Mouse (Mus musculus) liver, embryonic 11.5 days (tissue): ENCODE measurements at regions not wholly inside any gene's neighbourhood (a gene's known extent, or its start where the extent isn't known, plus 50 kb on each side); places are given as distances from the start of the nearest gene placed in this dataset.

Source experiments
- ATAC-seq: fragments of 200-750 bp; cut with Nextera tagmentation; replicated peaks from 2 replicates; pipeline ENCODE4 v1.8.0; 2017; ENCODE audit warnings: moderate number of reproducible peaks, mild to moderate bottlenecking, moderate TSS enrichment, moderate library complexity; ENCODE audit not compliant: low FRiP score
- DNase-seq: peaks from one replicate; pipeline ENCODE4 v3.0.0-alpha.2; 2017; ENCODE audit warnings: low spot score
- H3K27ac ChIP-seq: fragments of 300-500 bp; sonication (generic); 2 replicates; pipeline ENCODE4 v1.5.1; 2014; ENCODE audit warnings: mild to moderate bottlenecking, low read depth, low read length, control low read depth
- H3K27me3 ChIP-seq: fragments of 300-500 bp; sonication (generic); replicated peaks from 2 replicates; pipeline ENCODE4 v1.6.1; 2014; ENCODE audit warnings: low read length, mixed read lengths; ENCODE audit not compliant: control insufficient read depth, insufficient read depth
- H3K36me3 ChIP-seq: fragments of 300-500 bp; sonication (generic); 2 replicates; pipeline ENCODE4 v1.6.1; 2014; ENCODE audit warnings: mild to moderate bottlenecking, low read length, moderate library complexity, mixed read lengths; ENCODE audit not compliant: control insufficient read depth, insufficient read depth
- H3K4me1 ChIP-seq: fragments of 300-500 bp; sonication (generic); replicated peaks from 2 replicates; pipeline ENCODE4 v1.6.1; 2014; ENCODE audit warnings: low read length, mixed read lengths; ENCODE audit not compliant: control insufficient read depth, insufficient read depth
- H3K4me2 ChIP-seq: fragments of 300-500 bp; sonication (generic); 2 replicates; pipeline ENCODE4 v1.6.1; 2014; ENCODE audit warnings: mild to moderate bottlenecking, control low read depth, moderate library complexity
- H3K4me3 ChIP-seq: fragments of 300-500 bp; sonication (generic); 2 replicates; pipeline ENCODE4 v1.5.1; 2014; ENCODE audit warnings: low read depth, low read length, control low read depth
- H3K9ac ChIP-seq: fragments of 300-500 bp; sonication (generic); 2 replicates; pipeline ENCODE4 v1.6.1; 2014; ENCODE audit warnings: low read depth, low read length, control low read depth
- H3K9me3 ChIP-seq: fragments of 300-500 bp; sonication (generic); 2 replicates; pipeline ENCODE4 v1.6.1; 2016; ENCODE audit warnings: low read length, inconsistent platforms, mixed read lengths; ENCODE audit not compliant: control insufficient read depth
- WGBS: fragments of 180-500 bp; shearing (Covaris S2); extraction: QIAGEN DNeasy Blood & Tissue Kit; methylation state at CpG from one replicate; pipeline ENCODE4 v1.1.7; 2014; 5-methylcytosine and 5-hydroxymethylcytosine counted together

DNA sequence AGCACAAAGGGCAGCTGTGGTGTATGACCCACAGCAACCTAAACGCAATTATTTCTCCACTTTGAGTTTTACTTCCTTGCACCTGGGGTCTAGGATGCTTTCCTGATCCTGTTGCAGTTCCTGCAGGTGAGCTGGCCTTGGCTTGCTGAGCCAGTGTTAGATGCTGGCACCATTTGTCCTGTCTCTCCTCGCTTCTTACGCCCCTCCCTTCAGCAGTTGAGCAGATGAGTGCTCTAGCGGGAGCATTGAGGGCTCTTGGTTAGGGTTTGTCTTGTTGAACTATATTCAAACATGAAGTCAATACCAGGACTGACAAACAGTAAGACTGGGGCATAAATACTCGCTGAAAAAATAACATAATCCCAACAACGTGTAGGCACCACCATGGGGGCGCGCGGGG lies 867.9 kb upstream of the Car8 start:
- WGBS, result 85% methylated on average over 9 of the region's 9 CpGs
- no peaks in the 10 kb centered on the region; the same call in 1 of the 2 replicates for H3K4me1 ChIP-seq
- no peaks in the 10 kb centered on the region for H3K36me3 ChIP-seq
- 0 out of 2 replicates have a peak, but pooled peaks cover 2% of the 10 kb centered on the region for H3K9me3 ChIP-seq
- no peak overlapping the region for H3K4me2 ChIP-seq
- H3K27me3 ChIP-seq, result no peaks in the 10 kb centered on the region
- H3K4me3 ChIP-seq, result no peak overlapping the region
- no peak overlapping the region for H3K27ac ChIP-seq
- no peak overlapping the region for H3K9ac ChIP-seq
- DNase-seq, result no peak
- ATAC-seq, result no peak

DNA sequence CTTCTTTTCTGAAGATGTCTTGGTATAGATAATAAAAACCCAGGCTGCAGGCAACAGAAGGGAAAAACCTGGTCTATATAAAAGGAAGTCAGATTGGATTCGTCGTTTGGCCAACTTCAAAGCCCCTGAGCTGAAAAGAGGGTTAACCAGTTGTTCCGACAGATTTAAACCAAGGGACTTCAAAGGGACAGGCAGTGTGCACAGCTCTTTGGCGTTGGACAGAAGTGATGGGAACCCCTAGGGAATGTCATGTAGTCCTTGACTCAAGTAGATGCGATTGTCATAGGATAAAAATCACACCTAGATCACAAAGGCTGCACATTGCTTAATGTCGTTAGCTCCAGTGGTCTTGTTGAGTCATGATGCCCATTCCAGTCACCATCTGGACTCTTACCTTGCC lies 865.8 kb upstream of the Car8 start:
- no peaks in the 10 kb centered on the region for H3K4me1 ChIP-seq
- no peak for ATAC-seq
- no peak overlapping the region for H3K9ac ChIP-seq
- no peaks in the 10 kb centered on the region for H3K36me3 ChIP-seq
- no peaks in the 10 kb centered on the region for H3K27me3 ChIP-seq
- 73% methylated on average over 6 of the region's 6 CpGs for whole genome bisulfite sequencing
- H3K27ac ChIP-seq, result no peak overlapping the region
- no peak overlapping the region for H3K4me3 ChIP-seq
- H3K9me3 ChIP-seq, result 0 out of 2 replicates have a peak, but pooled peaks cover 2% of the 10 kb centered on the region
- DNase-seq, result no peak
- no peak overlapping the region for H3K4me2 ChIP-seq

DNA sequence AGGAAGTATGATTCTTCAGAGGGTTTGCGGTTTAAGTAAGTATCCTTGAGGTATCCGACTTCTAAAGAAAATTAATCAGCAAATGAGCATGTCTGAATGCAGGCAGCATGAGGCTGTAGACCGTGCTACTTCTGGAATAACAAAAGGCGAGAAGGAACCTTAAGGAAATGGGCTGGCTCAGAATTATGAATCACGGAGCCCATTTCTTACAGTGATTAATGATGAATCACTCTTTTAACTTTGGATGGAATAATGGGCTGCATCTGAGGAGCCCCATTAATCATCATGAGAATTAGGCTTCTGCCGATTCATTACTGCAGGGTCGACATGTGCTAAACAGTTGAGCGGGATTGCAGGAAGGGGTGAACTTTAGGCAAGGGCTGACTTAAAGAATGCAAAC lies 865.1 kb upstream of the Car8 start:
- Histone ChIP-seq H3K36me3 (no peaks in the 10 kb centered on the region), H3K27me3 (no peaks in the 10 kb centered on the region), H3K27ac (no peak overlapping the region), H3K4me3 (no peak overlapping the region), H3K4me1 (no peaks in the 10 kb centered on the region), H3K4me2 (no peak overlapping the region), H3K9me3 (0 out of 2 replicates have a peak, but pooled peaks cover 2% of the 10 kb centered on the region), H3K9ac (no peak overlapping the region)
- ATAC-seq, result no peak
- WGBS, result 67% methylated on average over 8 of the region's 8 CpGs
- DNase-seq, result no peak

DNA sequence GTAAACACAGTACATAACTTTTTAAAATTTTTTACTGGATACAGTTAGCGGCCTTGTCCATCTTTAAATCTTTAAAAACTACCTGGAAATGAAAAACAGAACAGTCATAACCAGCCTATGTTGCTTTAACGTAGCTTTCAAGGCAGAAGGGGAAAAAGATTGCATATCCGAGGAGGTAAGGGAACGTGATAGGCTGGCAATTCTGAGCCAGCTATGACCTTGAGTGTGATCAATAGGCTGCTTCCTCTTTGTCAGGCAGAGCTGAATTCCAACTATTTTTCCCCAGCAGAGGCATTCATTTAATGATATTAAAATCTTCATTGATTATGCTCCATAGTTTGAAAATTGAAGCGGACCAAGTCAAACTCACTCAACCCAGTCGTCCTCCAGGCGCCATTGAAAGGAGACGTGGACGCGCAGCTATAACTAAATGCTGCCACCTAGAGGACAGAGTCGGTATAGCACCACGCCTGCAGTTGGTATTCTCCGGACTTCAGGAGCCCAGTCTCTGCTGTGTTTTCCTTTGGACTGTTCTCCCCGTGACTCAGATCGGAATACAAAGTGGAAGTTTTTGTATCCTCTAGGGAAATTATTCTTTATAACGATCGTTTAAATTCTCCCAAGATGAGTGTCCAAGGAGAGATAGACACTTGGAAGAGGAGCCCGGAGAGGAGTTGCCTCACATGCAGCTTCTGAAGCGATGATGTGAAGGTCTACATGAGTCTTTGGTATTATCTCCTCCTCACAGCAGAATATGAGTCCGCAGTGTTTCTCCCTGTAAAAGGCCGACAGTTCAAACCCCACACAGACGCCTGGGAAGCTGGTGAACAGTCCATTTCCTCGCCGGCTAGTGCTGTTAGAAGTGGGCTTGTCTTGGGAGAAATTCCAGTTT lies 858.2 kb upstream of the Car8 start:
- no peak; the same call in 1 of the 2 replicates for ATAC-seq
- WGBS, result 25% methylated on average over 24 of the region's 24 CpGs
- Histone ChIP-seq H3K27me3 (no peaks in the 10 kb centered on the region), H3K9ac (no peak overlapping the region), H3K4me1 (no peaks in the 10 kb centered on the region), H3K27ac (no peak overlapping the region), H3K4me3 (no peak overlapping the region), H3K36me3 (no peaks in the 10 kb centered on the region), H3K4me2 (peak overlapping the region; percentile 51), H3K9me3 (no peaks in the 10 kb centered on the region)
- DNase-seq, result peak; percentile 78

- no peak overlapping the region for H3K4me2 ChIP-seq
- no peaks in the 10 kb centered on the region for H3K4me1 ChIP-seq
- H3K9me3 ChIP-seq, result no peaks in the 10 kb centered on the region
- H3K4me3 ChIP-seq, result no peak overlapping the region
- no peaks in the 10 kb centered on the region for H3K36me3 ChIP-seq
- H3K27ac ChIP-seq, result no peak overlapping the region
- H3K27me3 ChIP-seq, result no peaks in the 10 kb centered on the region
- no peak overlapping the region for H3K9ac ChIP-seq
- no peak for DNase-seq
- ATAC-seq, result no peak
- WGBS, result 74% methylated on average over 2 of the region's 2 CpGs
Observed at GRCm38 (mm10) chr4:9096274-9096673, 857.4 kb upstream of the Car8 start.

GRCm38 (mm10) chr4:9095646-9096045 lies 856.8 kb upstream of the Car8 start:
- Histone ChIP-seq H3K27ac (no peak overlapping the region), H3K4me1 (no peaks in the 10 kb centered on the region), H3K9ac (no peak overlapping the region), H3K9me3 (no peaks in the 10 kb centered on the region), H3K27me3 (no peaks in the 10 kb centered on the region), H3K4me3 (no peak overlapping the region), H3K36me3 (no peaks in the 10 kb centered on the region), H3K4me2 (no peak overlapping the region)
- DNase-seq (no peak), ATAC-seq (no peak)
- 72% methylated on average over 7 of the region's 7 CpGs for WGBS

DNA sequence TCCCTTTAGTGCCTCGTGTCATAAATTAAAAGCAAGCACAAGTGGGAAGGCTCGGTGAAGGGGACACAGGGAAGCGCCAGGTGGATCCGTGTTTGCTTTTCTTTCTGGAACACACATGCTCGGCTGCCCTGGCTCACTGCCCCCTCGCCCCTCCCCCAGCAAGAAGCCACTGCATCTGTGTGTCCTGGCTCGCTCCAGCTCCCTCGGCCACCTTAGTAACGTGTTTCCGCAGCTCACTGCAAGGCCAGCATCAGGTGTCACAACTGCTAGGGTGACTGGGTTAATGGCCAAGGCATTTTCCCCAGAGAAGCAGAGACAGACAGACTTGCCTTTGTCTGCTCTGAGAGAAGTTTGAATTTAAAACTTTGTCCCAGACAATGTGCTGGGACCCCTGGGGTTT lies 855.7 kb upstream of the Car8 start:
- Histone ChIP-seq H3K9me3 (no peaks in the 10 kb centered on the region), H3K27ac (no peak overlapping the region), H3K36me3 (no peaks in the 10 kb centered on the region), H3K4me2 (no peak overlapping the region), H3K27me3 (no peaks in the 10 kb centered on the region), H3K4me3 (no peak overlapping the region), H3K4me1 (no peaks in the 10 kb centered on the region), H3K9ac (no peak overlapping the region)
- ATAC-seq (no peak), DNase-seq (no peak)
- 42% methylated on average over 10 of the region's 10 CpGs for WGBS

DNA sequence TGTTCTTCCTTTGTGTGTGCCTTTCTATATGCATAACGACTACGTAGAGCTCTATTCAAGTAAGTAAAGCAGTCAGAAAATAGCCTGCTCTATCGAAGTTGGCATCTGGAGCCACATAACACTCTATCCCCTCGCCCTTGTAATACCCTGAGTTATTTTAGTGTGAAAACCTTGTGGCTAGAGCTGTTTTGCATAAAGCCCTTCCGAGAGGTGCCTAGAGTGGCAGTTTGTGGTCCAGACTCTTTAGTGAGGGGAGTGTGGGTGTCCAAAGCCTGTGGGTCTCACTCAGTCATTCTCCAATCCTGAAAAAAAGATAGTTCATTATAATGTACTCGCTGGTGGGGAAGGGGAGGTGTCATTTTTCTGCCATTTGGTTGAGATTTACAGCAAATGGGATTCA lies 855.2 kb upstream of the Car8 start:
- Histone ChIP-seq H3K9ac (no peak overlapping the region), H3K27me3 (no peaks in the 10 kb centered on the region), H3K4me2 (no peak overlapping the region), H3K36me3 (no peaks in the 10 kb centered on the region), H3K27ac (no peak overlapping the region), H3K4me3 (no peak overlapping the region), H3K4me1 (no peaks in the 10 kb centered on the region), H3K9me3 (no peaks in the 10 kb centered on the region)
- no peak for ATAC-seq
- WGBS, result 67% methylated on average over 6 of the region's 6 CpGs
- no peak for DNase-seq

- H3K9ac ChIP-seq, result no peak overlapping the region
- no peaks in the 10 kb centered on the region for H3K9me3 ChIP-seq
- H3K4me1 ChIP-seq, result 0 out of 2 replicates have a peak, but pooled peaks cover 2% of the 10 kb centered on the region
- WGBS, result 79% methylated on average over 13 of the region's 13 CpGs
- H3K36me3 ChIP-seq, result no peaks in the 10 kb centered on the region
- no peak for ATAC-seq
- no peak overlapping the region for H3K4me3 ChIP-seq
- no peak overlapping the region for H3K4me2 ChIP-seq
- no peaks in the 10 kb centered on the region for H3K27me3 ChIP-seq
- DNase-seq, result no peak
- H3K27ac ChIP-seq, result no peak overlapping the region
Observed at GRCm38 (mm10) chr4:9083526-9083925, 844.7 kb upstream of the Car8 start.
